Comparison of ENCODE assay signal across 24 mouse cellular contexts in genomic region chr1:191628457-191629169, GRCm38 (mm10). TPM values are rescaled to one million over a fixed set of nuclear protein-coding genes. Genes with fewer than 3 reads are reported as not detected.
DNase-seq lines count a peak whose midpoint lies in the region; ATAC-seq and TF ChIP-seq lines count a peak whose summit lies in the region.
"Had no signal": no experiment of that assay in that cellular context is flagged by ENCODE, and none has a peak within 500 bp of the region (broad histone marks: within the 10 kb centered on the region; RNA-seq: fewer than 3 reads in every experiment).

No protein-coding gene starts in this region.

- TF ChIP-seq CTCF in kidney, adult 2 months (conservative IDR thresholded peaks at IDR 0.05; ENCODE audit: insufficient read depth, insufficient read length, low read depth, low read length) = no peak

- peak; percentile 21 for DNase-seq in kidney, adult 2 months
- no peak for DNase-seq in kidney, adult 8-10 months
- DNase-seq in ovary, postnatal 36 days (ENCODE audit: low spot score) = peak; percentile 23
- DNase-seq in ovary, postnatal 10 days (ENCODE audit: low spot score) = no peak
- DNase-seq in adrenal gland, postnatal 10 days = peak; percentile 69
- peak; percentile 36 for DNase-seq in yolk sac, embryonic 10.5 days (ENCODE audit: low spot score)
- DNase-seq in frontal cortex, postnatal 36 days (ENCODE audit: low spot score in 2 of 2) = no peak
- DNase-seq: cerebellum, adult 18-20 months; cerebellum, postnatal 25 days; gastrocnemius, postnatal 10 days; heart, adult 18-20 months; heart, postnatal 36 days; layer of hippocampus, postnatal 36 days; midbrain, embryonic 14.5 days; right cerebral cortex, adult 18-20 months; thymus, postnatal 36 days had no signal

- H3K36me3 ChIP-seq in kidney, adult 2 months (ENCODE audit: control insufficient read depth, insufficient read depth, low read length) = no peaks in the 10 kb centered on the region
- H3K36me3 ChIP-seq: hindbrain, embryonic 15.5 days; intestine, embryonic 15.5 days; limb, embryonic 15.5 days; lung, embryonic 15.5 days; neural tube, embryonic 15.5 days had no signal

- H3K27ac ChIP-seq in kidney, adult 2 months (ENCODE audit: insufficient read depth, low read depth, low read length) = no peak overlapping the region
- H3K27ac ChIP-seq: heart, embryonic 13.5 days; hindbrain, embryonic 15.5 days; intestine, embryonic 15.5 days; kidney, postnatal 0 days; limb, embryonic 15.5 days; lung, embryonic 15.5 days; neural tube, embryonic 15.5 days had no signal

- no peaks in the 10 kb centered on the region for H3K4me1 ChIP-seq in kidney, adult 2 months (ENCODE audit: control insufficient read depth, insufficient read depth, low read length)
- H3K4me1 ChIP-seq: hindbrain, embryonic 15.5 days; neural tube, embryonic 15.5 days had no signal

- ATAC-seq in monocyte, adult 5-6 weeks (replicated peaks; ENCODE audit: insufficient number of reproducible peaks, low FRiP score, low TSS enrichment, poor library complexity, severe bottlenecking) = no peak

- H3K4me3 ChIP-seq in kidney, adult 2 months (ENCODE audit: insufficient read depth, low read depth, low read length) = no peak overlapping the region
- H3K4me3 ChIP-seq: heart, embryonic 13.5 days; hindbrain, embryonic 15.5 days; intestine, embryonic 15.5 days; limb, embryonic 15.5 days; lung, embryonic 15.5 days; neural tube, embryonic 15.5 days had no signal

- 58% methylated on average over 11 of the region's 11 CpGs for WGBS in kidney, adult 2 months

- no peak for TF ChIP-seq POLR2A in kidney, adult 2 months (IDR thresholded peaks at IDR 0.05; ENCODE audit: low read depth, low read length)

- no peaks in the 10 kb centered on the region for H3K27me3 ChIP-seq in kidney, adult 2 months (replicated peaks; ENCODE audit: control insufficient read depth, insufficient read depth, low read length)
- H3K27me3 ChIP-seq: heart, embryonic 13.5 days; hindbrain, embryonic 15.5 days; intestine, embryonic 15.5 days; limb, embryonic 15.5 days; lung, embryonic 15.5 days; neural tube, embryonic 15.5 days had no signal

RNA-seq across cellular contexts. Expression of gene Ints7, which starts 53.2 kb away (rescaled TPM):
- 12.2 and 12.7 TPM in 2 replicates for polyA plus RNA-seq in kidney, adult 2 months (2012; rRNA removed)
- total RNA-seq in adrenal gland, postnatal 10 days (2021) = 10 to 100 TPM; 33.8 to 36.4 TPM
- total RNA-seq in monocyte, adult 5-6 weeks (2017) = 26.0 to 26.5 TPM (median 26.2 TPM) in 3 replicates

RNA-seq across cellular contexts. Expression of gene Dtl, which starts 53.3 kb away (rescaled TPM):
- polyA plus RNA-seq in kidney, adult 2 months (2012; rRNA removed) = 0.14 and 0.20 TPM in 2 replicates
- 10 to 100 TPM in 1 of 2 experiments, 1 to 10 TPM in 1; 7.8 to 11.9 TPM for total RNA-seq in adrenal gland, postnatal 10 days (2021)
- total RNA-seq in monocyte, adult 5-6 weeks (2017) = 2.1 to 5.4 TPM (median 4.3 TPM) in 3 replicates

Comparison
In these comparisons a context has a peak if more than half of its experiments do, and no peak if none do; other contexts are left out.
1. DNase-seq: peak in kidney, adult 2 months (single experiment), ovary, postnatal 36 days (single experiment), adrenal gland, postnatal 10 days (single experiment) and yolk sac, embryonic 10.5 days (single experiment); none in kidney, adult 8-10 months (0 of 2), ovary, postnatal 10 days (single experiment) and frontal cortex, postnatal 36 days (0 of 2).